Mouse (Mus musculus) C2C12 (cell line): ENCODE results near the gene Fmod.

Source experiments
- CTCF ChIP-seq: IDR thresholded peaks from one replicate; pipeline ENCODE4 v1.5.1; 2011; ENCODE audit not compliant: control insufficient read depth, insufficient read depth, insufficient read length
- MAX ChIP-seq: IDR thresholded peaks from one replicate; pipeline ENCODE4 v1.6.1; 2011; ENCODE audit warnings: mild to moderate bottlenecking, control low read depth
- MYOG ChIP-seq: IDR thresholded peaks from one replicate; pipeline ENCODE4 v1.6.1; 2011; ENCODE audit not compliant: control insufficient read depth, insufficient read length; ENCODE audit errors: extremely low read depth
- USF1 ChIP-seq: IDR thresholded peaks from one replicate; pipeline ENCODE4 v1.6.1; 2011; ENCODE audit warnings: low read depth, mild to moderate bottlenecking, control low read depth, moderate library complexity

GRCm38 (mm10) chr1:134092368-134092767, 55.3 kb downstream of the Fmod start:
- no peak for TF ChIP-seq CTCF
- no peak for TF ChIP-seq MAX
- TF ChIP-seq USF1: no peak
- TF ChIP-seq MYOG: no peak
